ENCODE assay signal across 8 mouse cellular contexts in the genomic region with DNA sequence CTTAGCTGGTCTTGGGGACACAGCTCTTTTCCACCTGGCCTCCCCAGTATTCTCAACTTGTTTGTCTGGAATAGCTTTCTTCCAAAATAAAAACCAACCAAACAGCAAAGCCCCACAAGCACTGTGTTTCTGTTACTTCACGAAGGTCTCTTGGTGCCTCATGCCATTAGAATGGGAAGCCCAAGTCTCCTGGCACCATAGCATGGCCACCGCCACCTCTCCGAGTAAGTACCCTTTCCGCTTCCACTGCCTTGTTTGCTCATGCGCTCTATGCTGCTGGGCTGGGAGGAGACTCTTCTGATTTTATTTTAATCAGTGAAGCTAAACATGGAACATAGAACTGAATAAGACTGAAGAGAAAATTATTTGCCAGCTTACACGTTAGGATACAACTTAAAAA. TPM values are rescaled to one million over a fixed set of nuclear protein-coding genes. Genes with fewer than 3 reads are reported as not detected.
DNase-seq lines count a peak whose midpoint lies in the region; ATAC-seq and TF ChIP-seq lines count a peak whose summit lies in the region.

No protein-coding gene starts in this region.

- no peak for TF ChIP-seq CTCF in hindbrain, postnatal 0 days (IDR thresholded peaks at IDR 0.05; ENCODE audit: low read depth)

- H3K36me3 ChIP-seq in forebrain, embryonic 13.5 days (ENCODE audit: poor library complexity, severe bottlenecking) = no peaks in the 10 kb centered on the region
- H3K36me3 ChIP-seq in forebrain, embryonic 12.5 days (replicated peaks) = no peaks in the 10 kb centered on the region
- H3K36me3 ChIP-seq in lung, embryonic 15.5 days = no peaks in the 10 kb centered on the region
- H3K36me3 ChIP-seq in hindbrain, postnatal 0 days (ENCODE audit: insufficient read depth, low read length) = no peaks in the 10 kb centered on the region
- no peaks in the 10 kb centered on the region for H3K36me3 ChIP-seq in neural tube, embryonic 13.5 days

- H3K4me3 ChIP-seq in forebrain, embryonic 13.5 days = no peak overlapping the region
- no peak overlapping the region for H3K4me3 ChIP-seq in forebrain, embryonic 12.5 days (replicated peaks)
- peak overlapping the region; percentile 9; the same call in 1 of the 2 replicates for H3K4me3 ChIP-seq in lung, embryonic 15.5 days
- peak overlapping the region; percentile 11; the same call in 1 of the 2 replicates for H3K4me3 ChIP-seq in hindbrain, postnatal 0 days (ENCODE audit: low read length)
- no peak overlapping the region; the same call in 1 of the 2 replicates for H3K4me3 ChIP-seq in neural tube, embryonic 13.5 days

- whole genome bisulfite sequencing in forebrain, embryonic 13.5 days = 89% methylated on average over 6 of the region's 6 CpGs
- 89% methylated on average over 6 of the region's 6 CpGs for WGBS in forebrain, embryonic 12.5 days
- WGBS in lung, embryonic 15.5 days = 83% methylated on average over 6 of the region's 6 CpGs
- 60% methylated on average over 6 of the region's 6 CpGs for WGBS in hindbrain, postnatal 0 days
- WGBS in neural tube, embryonic 13.5 days = 82% methylated on average over 6 of the region's 6 CpGs

- H3K9ac ChIP-seq in forebrain, embryonic 13.5 days = no peak overlapping the region
- no peak overlapping the region for H3K9ac ChIP-seq in forebrain, embryonic 12.5 days
- H3K9ac ChIP-seq in lung, embryonic 15.5 days = no peak overlapping the region
- H3K9ac ChIP-seq in hindbrain, postnatal 0 days (replicated peaks; ENCODE audit: low read length) = no peak overlapping the region
- peak overlapping the region; percentile 12; the same call in 1 of the 2 replicates for H3K9ac ChIP-seq in neural tube, embryonic 13.5 days

- H3K27ac ChIP-seq in forebrain, embryonic 13.5 days = no peak overlapping the region
- no peak overlapping the region for H3K27ac ChIP-seq in forebrain, embryonic 12.5 days
- H3K27ac ChIP-seq in lung, embryonic 15.5 days = no peak overlapping the region
- H3K27ac ChIP-seq in hindbrain, postnatal 0 days = no peak overlapping the region
- no peak overlapping the region for H3K27ac ChIP-seq in neural tube, embryonic 13.5 days (replicated peaks)

- ATAC-seq in forebrain, embryonic 13.5 days = no peak
- no peak for ATAC-seq in forebrain, embryonic 12.5 days (ENCODE audit: low FRiP score)
- ATAC-seq in lung, embryonic 15.5 days (ENCODE audit: borderline replicate concordance, extremely low read depth, low FRiP score, low TSS enrichment) = no peak
- ATAC-seq in hindbrain, postnatal 0 days = no peak
- no peak for ATAC-seq in neural tube, embryonic 13.5 days (ENCODE audit: low read depth)

- H3K4me1 ChIP-seq in forebrain, embryonic 13.5 days = peaks cover 50% of the 10 kb centered on the region
- H3K4me1 ChIP-seq in forebrain, embryonic 12.5 days = peaks cover 27% of the 10 kb centered on the region
- peaks cover 47% of the 10 kb centered on the region for H3K4me1 ChIP-seq in lung, embryonic 15.5 days
- H3K4me1 ChIP-seq in hindbrain, postnatal 0 days (ENCODE audit: insufficient read depth, low read length) = peaks cover 12% of the 10 kb centered on the region
- peaks cover 49% of the 10 kb centered on the region for H3K4me1 ChIP-seq in neural tube, embryonic 13.5 days (replicated peaks)

- no peaks in the 10 kb centered on the region for H3K27me3 ChIP-seq in forebrain, embryonic 13.5 days
- no peaks in the 10 kb centered on the region for H3K27me3 ChIP-seq in forebrain, embryonic 12.5 days
- H3K27me3 ChIP-seq in lung, embryonic 15.5 days = no peaks in the 10 kb centered on the region
- H3K27me3 ChIP-seq in hindbrain, postnatal 0 days (ENCODE audit: insufficient read depth, low read length) = no peaks in the 10 kb centered on the region
- no peaks in the 10 kb centered on the region for H3K27me3 ChIP-seq in neural tube, embryonic 13.5 days

- DNase-seq in lung, postnatal 25 days (ENCODE audit: low spot score) = no peak
- DNase-seq in hindbrain, postnatal 0 days (ENCODE audit: low spot score) = no peak
- no peak for DNase-seq in embryo, embryonic 10 days (ENCODE audit: low spot score)
- DNase-seq in adrenal gland, adult 2 months = no peak

- peak overlapping the region; percentile 24; the same call in 1 of the 2 replicates for H3K4me2 ChIP-seq in forebrain, embryonic 13.5 days
- H3K4me2 ChIP-seq in forebrain, embryonic 12.5 days = no peak overlapping the region
- H3K4me2 ChIP-seq in lung, embryonic 15.5 days = peak overlapping the region; percentile 14; the same call in 1 of the 2 replicates
- peak overlapping the region; percentile 46 for H3K4me2 ChIP-seq in hindbrain, postnatal 0 days (ENCODE audit: low read depth, low read length)
- peak overlapping the region; percentile 41 for H3K4me2 ChIP-seq in neural tube, embryonic 13.5 days

- no peaks in the 10 kb centered on the region for H3K9me3 ChIP-seq in forebrain, embryonic 13.5 days (replicated peaks)
- H3K9me3 ChIP-seq in forebrain, embryonic 12.5 days = no peaks in the 10 kb centered on the region
- H3K9me3 ChIP-seq in lung, embryonic 15.5 days = no peaks in the 10 kb centered on the region
- H3K9me3 ChIP-seq in hindbrain, postnatal 0 days (ENCODE audit: low read length) = no peaks in the 10 kb centered on the region
- H3K9me3 ChIP-seq in neural tube, embryonic 13.5 days = no peaks in the 10 kb centered on the region

RNA-seq across cellular contexts. Expression of gene Sh3glb1, which starts 2.3 kb away (rescaled TPM):
- 87.4 and 95.6 TPM in 2 replicates for polyA plus RNA-seq in forebrain, embryonic 13.5 days (2015; fragmentation: Nextera tagmentation; extraction: Ambion mirVana)
- 93.6 and 94.0 TPM in 2 replicates for polyA plus RNA-seq in forebrain, embryonic 12.5 days (2016; fragmentation: Nextera tagmentation; extraction: Ambion mirVana)
- polyA plus RNA-seq in lung, embryonic 15.5 days (2015; fragmentation: Nextera tagmentation; extraction: Ambion mirVana) = 110 and 115 TPM in 2 replicates
- 61.3 and 89.1 TPM in 2 replicates for total RNA-seq in hindbrain, postnatal 0 days (2014; rRNA removed)
- 118 and 122 TPM in 2 replicates for polyA plus RNA-seq in hindbrain, postnatal 0 days (2015; fragmentation: Nextera tagmentation; extraction: Ambion mirVana)
- polyA plus RNA-seq in neural tube, embryonic 13.5 days (2015; fragmentation: Nextera tagmentation; extraction: Ambion mirVana) = 119 and 127 TPM in 2 replicates
- total RNA-seq in adrenal gland, adult 2 months (2021) = 100 to 1,000 TPM; 168 to 210 TPM
- 14.2 and 16.3 TPM in 2 replicates for polyA plus RNA-seq in adrenal gland, adult 2 months (2012; rRNA removed)

RNA-seq across cellular contexts. Expression of gene Clca3a1, which starts 42.9 kb away (rescaled TPM):
- polyA plus RNA-seq in forebrain, embryonic 13.5 days (2015; fragmentation: Nextera tagmentation; extraction: Ambion mirVana) = 0.12 and 0.24 TPM in 2 replicates
- polyA plus RNA-seq in forebrain, embryonic 12.5 days (2016; fragmentation: Nextera tagmentation; extraction: Ambion mirVana) = 0.12 and 0.20 TPM in 2 replicates
- polyA plus RNA-seq in lung, embryonic 15.5 days (2015; fragmentation: Nextera tagmentation; extraction: Ambion mirVana) = 2.9 and 3.4 TPM in 2 replicates
- 0.21 and 0.32 TPM in 2 replicates for total RNA-seq in hindbrain, postnatal 0 days (2014; rRNA removed)
- polyA plus RNA-seq in hindbrain, postnatal 0 days (2015; fragmentation: Nextera tagmentation; extraction: Ambion mirVana) = 0.36 and 0.47 TPM in 2 replicates
- 0.39 and 0.45 TPM in 2 replicates for polyA plus RNA-seq in neural tube, embryonic 13.5 days (2015; fragmentation: Nextera tagmentation; extraction: Ambion mirVana)
- total RNA-seq in adrenal gland, adult 2 months (2021) = 1 to 10 TPM; 1.6 to 5.2 TPM
- 0.65 and 1.1 TPM in 2 replicates for polyA plus RNA-seq in adrenal gland, adult 2 months (2012; rRNA removed)

Comparison
In these comparisons a context has a peak if more than half of its experiments do, and no peak if none do; other contexts are left out.
1. H3K4me3 ChIP-seq: peak in lung, embryonic 15.5 days (single experiment) and hindbrain, postnatal 0 days (single experiment); none in forebrain, embryonic 13.5 days (single experiment), forebrain, embryonic 12.5 days (single experiment) and neural tube, embryonic 13.5 days (single experiment).